Mouse (Mus musculus) lung, postnatal 0 days (tissue): ENCODE measurements around the gene Zfp335. TPM values are rescaled to one million over a fixed set of nuclear protein-coding genes. Genes with fewer than 3 reads are reported as not detected.

Experiments used
- ATAC-seq: fragments of 200-750 bp; cut with Nextera tagmentation; 2 replicates; pipeline ENCODE4 v1.8.0; 2017; ENCODE audit warnings: moderate library complexity
- DNase-seq: peaks from one replicate; pipeline ENCODE4 v3.0.0-alpha.2; 2016; ENCODE audit warnings: low spot score
- H3K27ac ChIP-seq: fragments of 300-500 bp; sonication (generic); 2 replicates; pipeline ENCODE4 v1.5.1; 2014; ENCODE audit warnings: antibody characterized with exemption, mild to moderate bottlenecking, low read length, mixed read lengths
- H3K27me3 ChIP-seq: fragments of 300-500 bp; sonication (generic); replicated peaks from 2 replicates; pipeline ENCODE4 v1.6.1; 2014; ENCODE audit warnings: low read length, mixed read lengths; ENCODE audit not compliant: insufficient read depth
- H3K36me3 ChIP-seq: fragments of 300-500 bp; sonication (generic); 2 replicates; pipeline ENCODE4 v1.6.1; 2014; ENCODE audit warnings: low read length, mixed read lengths; ENCODE audit not compliant: insufficient read depth
- H3K4me1 ChIP-seq: fragments of 300-500 bp; sonication (generic); 2 replicates; pipeline ENCODE4 v1.6.1; 2014; ENCODE audit warnings: antibody characterized with exemption, low read depth, low read length, mixed read lengths; ENCODE audit not compliant: insufficient read depth
- H3K4me2 ChIP-seq: fragments of 300-500 bp; sonication (generic); replicated peaks from 2 replicates; pipeline ENCODE4 v1.6.1; 2014; ENCODE audit warnings: low read depth, mild to moderate bottlenecking, low read length, moderate library complexity, mixed read lengths
- H3K4me3 ChIP-seq: fragments of 300-500 bp; sonication (generic); 2 replicates; pipeline ENCODE4 v1.5.1; 2014; ENCODE audit warnings: low read depth, low read length
- H3K9ac ChIP-seq: fragments of 300-500 bp; sonication (generic); replicated peaks from 2 replicates; pipeline ENCODE4 v1.6.1; 2014; ENCODE audit warnings: low read depth, mild to moderate bottlenecking
- H3K9me3 ChIP-seq: fragments of 300-500 bp; sonication (generic); 2 replicates; pipeline ENCODE4 v1.6.1; 2016; ENCODE audit warnings: low read length, mixed read lengths
- CTCF ChIP-seq: IDR thresholded peaks from 2 replicates; pipeline ENCODE4 v1.5.1; 2016; ENCODE audit warnings: antibody characterized with exemption, mild to moderate bottlenecking
- EP300 ChIP-seq: IDR thresholded peaks from 2 replicates; pipeline ENCODE4 v1.6.1; 2016; ENCODE audit warnings: antibody characterized with exemption, mild to moderate bottlenecking, control low read depth
- WGBS: fragments of 180-500 bp; shearing (Covaris S2); extraction: QIAGEN DNeasy Blood & Tissue Kit; methylation state at CpG from one replicate; pipeline ENCODE4 v1.1.7; 2014; 5-methylcytosine and 5-hydroxymethylcytosine counted together
- polyA plus RNA-seq: library from polyadenylated mRNA; unstranded; fragments of >200 nt; fragmentation: Nextera tagmentation; extraction: Ambion mirVana; gene quantifications from 2 replicates; pipeline ENCODE4 v1.2.1, GENCODE M21; 2015

Gene Zfp335
- polyA plus RNA-seq, 1 experiment from 2014 or later = 5.2 TPM

DNA sequence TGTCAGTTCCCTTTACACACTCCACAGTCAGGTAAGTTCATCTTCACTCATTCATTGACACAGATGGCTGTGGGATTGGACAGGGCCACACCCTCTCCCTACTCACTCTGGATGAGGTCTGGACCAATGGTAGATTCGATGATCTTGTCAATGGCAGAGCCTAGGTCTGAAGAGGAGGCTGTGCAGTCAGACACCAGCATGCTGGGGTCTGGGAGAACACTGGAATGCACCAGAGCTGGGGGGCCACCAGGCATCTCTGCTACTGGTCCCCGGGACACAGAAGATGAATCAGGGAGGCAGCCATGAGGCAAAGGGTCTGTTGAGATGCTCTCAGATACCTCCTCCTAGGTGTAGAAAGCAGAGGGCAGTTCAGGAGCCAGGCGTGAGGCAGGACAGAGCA, 2.5 kb downstream of the Zfp335 start:
- Histone ChIP-seq H3K9ac (no peak overlapping the region), H3K4me2 (no peak overlapping the region), H3K27me3 (no peaks in the 10 kb centered on the region), H3K36me3 (peaks cover 45% of the 10 kb centered on the region), H3K4me1 (peaks cover 9% of the 10 kb centered on the region; the same call in 1 of the 2 replicates), H3K9me3 (peaks cover 4% of the 10 kb centered on the region; the same call in 1 of the 2 replicates), H3K27ac (no peak overlapping the region), H3K4me3 (no peak overlapping the region)
- WGBS = 86% methylated on average over 3 of the region's 3 CpGs
- no peak for TF ChIP-seq CTCF
- TF ChIP-seq EP300 = no peak
- no peak for ATAC-seq
- no peak for DNase-seq

DNA sequence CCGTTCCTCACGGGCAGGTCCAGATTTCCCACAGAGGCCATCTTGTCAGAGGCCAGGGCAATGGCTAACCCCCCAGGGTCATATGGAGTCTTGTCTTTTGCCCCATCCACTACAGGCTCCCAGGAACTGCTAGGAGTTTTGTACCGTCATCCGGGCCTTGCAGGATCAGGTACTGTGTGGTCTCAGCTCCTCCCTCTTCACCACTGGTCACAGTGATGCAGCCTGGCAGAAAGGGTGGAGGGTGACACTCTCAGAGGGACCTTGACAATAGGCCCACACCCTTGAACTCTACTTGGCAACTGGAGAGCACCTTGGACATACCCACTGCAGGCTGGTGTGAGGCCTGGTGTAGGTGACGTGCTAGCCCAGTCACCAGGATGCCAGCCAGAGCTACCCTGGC, 3.5 kb downstream of the Zfp335 start:
- TF ChIP-seq CTCF (no peak), EP300 (no peak)
- Histone ChIP-seq H3K4me3 (no peak overlapping the region), H3K9me3 (peaks cover 4% of the 10 kb centered on the region; the same call in 1 of the 2 replicates), H3K27ac (no peak overlapping the region), H3K4me1 (peaks cover 4% of the 10 kb centered on the region; the same call in 1 of the 2 replicates), H3K4me2 (no peak overlapping the region), H3K27me3 (no peaks in the 10 kb centered on the region), H3K9ac (no peak overlapping the region), H3K36me3 (peaks cover 48% of the 10 kb centered on the region)
- 94% methylated on average over 5 of the region's 5 CpGs for WGBS
- DNase-seq (no peak), ATAC-seq (no peak)

DNA sequence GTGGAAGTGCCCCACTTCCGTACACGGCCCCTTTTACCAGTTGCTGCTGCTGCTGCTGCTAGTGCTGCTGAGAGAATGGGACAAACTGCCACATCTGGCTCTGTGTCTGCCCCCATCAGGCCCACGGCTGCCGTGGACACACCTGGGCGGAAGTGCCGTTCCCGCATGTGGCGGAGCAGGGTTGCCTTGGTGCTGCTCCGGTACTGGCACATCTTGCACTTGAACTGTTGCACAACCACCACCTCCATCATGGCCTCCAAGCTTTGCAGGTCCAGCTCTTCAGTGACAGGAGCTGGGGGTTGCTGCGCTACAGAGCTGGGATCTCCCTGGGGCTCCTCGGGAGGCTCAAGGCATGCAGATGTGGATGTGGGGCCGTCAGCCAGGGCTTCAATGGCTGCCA, 4.0 kb downstream of the Zfp335 start:
- Histone ChIP-seq H3K36me3 (peaks cover 48% of the 10 kb centered on the region), H3K4me1 (peaks cover 4% of the 10 kb centered on the region; the same call in 1 of the 2 replicates), H3K9ac (no peak overlapping the region), H3K9me3 (peaks cover 4% of the 10 kb centered on the region; the same call in 1 of the 2 replicates), H3K27me3 (no peaks in the 10 kb centered on the region), H3K4me3 (no peak overlapping the region), H3K4me2 (no peak overlapping the region), H3K27ac (no peak overlapping the region)
- WGBS = 97% methylated on average over 12 of the region's 12 CpGs
- DNase-seq = no peak
- TF ChIP-seq CTCF (no peak), EP300 (no peak)
- no peak for ATAC-seq

DNA sequence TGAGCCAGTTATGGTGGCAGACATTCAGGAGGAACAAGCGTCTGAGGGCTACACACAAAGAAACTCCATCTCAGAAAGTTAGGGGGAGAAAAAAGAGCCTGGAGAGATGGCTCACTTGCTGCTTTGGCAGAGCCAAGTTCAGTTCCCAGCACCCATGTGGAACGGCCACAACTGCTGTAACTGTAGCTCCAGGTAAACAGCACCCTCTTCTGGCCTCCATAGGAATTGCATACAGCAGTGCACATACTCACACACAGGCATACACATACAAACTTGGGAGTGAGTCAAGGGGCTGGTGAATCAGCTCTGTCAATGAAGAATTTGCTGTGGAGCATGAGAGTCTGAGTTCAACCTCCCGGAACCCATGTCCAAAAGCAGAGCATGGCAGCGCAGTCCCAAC, 5.5 kb downstream of the Zfp335 start:
- Histone ChIP-seq H3K4me1 (peaks cover 4% of the 10 kb centered on the region; the same call in 1 of the 2 replicates), H3K9me3 (peaks cover 4% of the 10 kb centered on the region; the same call in 1 of the 2 replicates), H3K27me3 (no peaks in the 10 kb centered on the region), H3K4me2 (no peak overlapping the region), H3K9ac (no peak overlapping the region), H3K4me3 (no peak overlapping the region), H3K36me3 (peaks cover 60% of the 10 kb centered on the region), H3K27ac (no peak overlapping the region)
- no peak for DNase-seq
- TF ChIP-seq EP300 (no peak), CTCF (peak; percentile 56)
- over 99% methylated on average over 4 of the region's 4 CpGs for WGBS
- no peak for ATAC-seq

DNA sequence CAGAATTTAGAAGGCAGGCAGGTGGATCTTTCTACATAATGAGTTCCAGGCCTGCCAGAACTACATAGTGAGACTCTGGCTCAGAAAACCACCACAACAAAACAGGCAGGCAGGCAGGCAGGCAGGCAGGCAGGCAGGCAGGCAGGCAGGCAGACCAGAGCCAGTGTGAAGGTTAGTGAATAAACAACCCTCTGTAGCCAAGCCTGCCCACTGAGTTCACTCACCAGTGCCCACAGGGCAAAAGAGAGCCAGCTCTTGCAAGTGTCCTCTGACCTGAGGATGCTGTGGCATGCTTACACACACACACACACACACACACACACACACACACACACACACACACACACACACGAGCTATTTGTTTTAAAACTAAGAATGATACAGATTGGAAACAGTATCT, 8.1 kb downstream of the Zfp335 start:
- H3K36me3 ChIP-seq = peaks cover 64% of the 10 kb centered on the region
- no peak for ATAC-seq
- H3K9ac ChIP-seq = no peak overlapping the region
- no peak for DNase-seq
- WGBS = 75% methylated on average over 1 of the region's 1 CpGs
- peaks cover 4% of the 10 kb centered on the region; the same call in 1 of the 2 replicates for H3K9me3 ChIP-seq
- H3K4me3 ChIP-seq = no peak overlapping the region
- no peaks in the 10 kb centered on the region for H3K27me3 ChIP-seq
- H3K27ac ChIP-seq = no peak overlapping the region
- TF ChIP-seq EP300 (no peak), CTCF (no peak)
- no peaks in the 10 kb centered on the region for H3K4me1 ChIP-seq
- H3K4me2 ChIP-seq = no peak overlapping the region

DNA sequence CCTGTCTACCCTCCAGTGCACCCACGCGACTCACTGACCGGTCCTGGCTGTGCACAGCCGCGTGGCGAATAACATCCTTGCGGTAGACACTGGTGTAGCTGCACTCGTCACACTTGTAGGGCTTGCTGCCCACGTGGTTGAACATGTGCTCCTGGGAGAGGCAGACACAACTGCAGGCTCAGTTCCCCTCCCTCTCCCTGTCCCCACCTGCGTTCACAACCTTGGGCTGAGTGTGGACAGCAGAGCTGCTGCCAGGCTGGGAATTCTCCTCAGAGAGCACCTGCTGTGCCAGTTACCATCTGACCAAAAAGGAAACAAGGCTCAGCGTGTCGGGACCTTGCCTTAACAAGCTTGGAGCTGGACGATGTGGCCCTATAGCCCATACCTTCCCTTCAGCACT, 10.2 kb downstream of the Zfp335 start:
- ATAC-seq = no peak
- Histone ChIP-seq H3K4me1 (no peaks in the 10 kb centered on the region), H3K36me3 (peaks cover 60% of the 10 kb centered on the region), H3K27me3 (no peaks in the 10 kb centered on the region), H3K27ac (no peak overlapping the region), H3K9ac (no peak overlapping the region), H3K9me3 (peaks cover 4% of the 10 kb centered on the region; the same call in 1 of the 2 replicates), H3K4me2 (no peak overlapping the region), H3K4me3 (no peak overlapping the region)
- no peak for DNase-seq
- 92% methylated on average over 13 of the region's 13 CpGs for WGBS
- TF ChIP-seq EP300 (no peak), CTCF (no peak)
